Mouse (Mus musculus): Measurements from ENCODE around the gene Olfr433.
"Not testable (repeated sequence)": the region's sequence is repeated elsewhere in the genome, so short reads cannot be mapped to it uniquely, and the experiment has no call there.

The Olfr433 gene

GRCm38 (mm10) chr1:174040523-174041177 lies at the start of gene Olfr433:
Gene Olfr433 (plus strand): TSS chr1:174040705.
- peak in 1 of 2 experiments; percentile 60 for DNase-seq (ENCODE audit: low spot score in 2 of 2)

- DNase-seq (ENCODE audit: low spot score in 2 of 2), result no peak
These were observed 45.5 kb upstream of the Olfr433 start for GRCm38 (mm10) chr1:173995003-173995402.

- not testable (repeated sequence) for DNase-seq (ENCODE audit: low spot score in 2 of 2)
These were observed 36.0 kb upstream of the Olfr433 start for GRCm38 (mm10) chr1:174004352-174005109.

- DNase-seq (ENCODE audit: low spot score in 2 of 2), result not testable (repeated sequence)
These were observed 33.5 kb upstream of the Olfr433 start for GRCm38 (mm10) chr1:174007050-174007449.

GRCm38 (mm10) chr1:174031698-174032097 lies 8.8 kb upstream of the Olfr433 start, which contains the start of gene Ifi205:
Gene Ifi205 (minus strand): TSS chr1:174031810.
- no peak for DNase-seq (ENCODE audit: low spot score in 2 of 2)

GRCm38 (mm10) chr1:174035841-174036240 lies 4.7 kb upstream of the Olfr433 start:
- DNase-seq (ENCODE audit: low spot score in 2 of 2), result no peak

- no peak for DNase-seq (ENCODE audit: low spot score in 2 of 2)
These were observed 2.0 kb upstream of the Olfr433 start for GRCm38 (mm10) chr1:174038480-174038879.

- not testable (repeated sequence) for DNase-seq (ENCODE audit: low spot score in 2 of 2)
These were observed 1.8 kb downstream of the Olfr433 start for GRCm38 (mm10) chr1:174042091-174042884.

- no peak for DNase-seq (ENCODE audit: low spot score in 2 of 2)
These were observed 3.9 kb downstream of the Olfr433 start for GRCm38 (mm10) chr1:174044431-174044830.

- DNase-seq (ENCODE audit: low spot score in 2 of 2), result not testable (repeated sequence)
These were observed 7.7 kb downstream of the Olfr433 start for GRCm38 (mm10) chr1:174048227-174048626.

- DNase-seq (ENCODE audit: low spot score in 2 of 2), result no peak
These were observed 8.4 kb downstream of the Olfr433 start, which contains the start of gene Olfr432 for GRCm38 (mm10) chr1:174048893-174049292. Gene Olfr432 (plus strand): TSS chr1:174049205.

- DNase-seq (ENCODE audit: low spot score in 2 of 2), result not testable (repeated sequence)
These were observed 8.9 kb downstream of the Olfr433 start for GRCm38 (mm10) chr1:174049357-174049756.

- no peak for DNase-seq (ENCODE audit: low spot score in 2 of 2)
These were observed 10.0 kb downstream of the Olfr433 start for GRCm38 (mm10) chr1:174050532-174050931.

- DNase-seq (ENCODE audit: low spot score in 2 of 2), result no peak
These were observed 11.0 kb downstream of the Olfr433 start for GRCm38 (mm10) chr1:174051515-174051914.

- DNase-seq (ENCODE audit: low spot score in 2 of 2), result no peak
These were observed 11.5 kb downstream of the Olfr433 start for GRCm38 (mm10) chr1:174051931-174052536.

- DNase-seq (ENCODE audit: low spot score in 2 of 2), result no peak
These were observed 12.5 kb downstream of the Olfr433 start for GRCm38 (mm10) chr1:174052981-174053380.

GRCm38 (mm10) chr1:174055248-174055647 lies 14.7 kb downstream of the Olfr433 start:
- DNase-seq (ENCODE audit: low spot score in 2 of 2), result no peak

GRCm38 (mm10) chr1:174066305-174066704 lies 25.8 kb downstream of the Olfr433 start, which contains the start of gene Olfr430:
Gene Olfr430 (plus strand): TSS chr1:174066605.
- no peak for DNase-seq (ENCODE audit: low spot score in 2 of 2)

- no peak for DNase-seq (ENCODE audit: low spot score in 2 of 2)
These were observed 43.5 kb downstream of the Olfr433 start, which contains the start of gene Olfr429 for GRCm38 (mm10) chr1:174084031-174084430. Gene Olfr429 (plus strand): TSS chr1:174084331.
